Mouse (Mus musculus) heart, embryonic 13.5 days (tissue): ENCODE data around the gene Coro2a. TPM values are rescaled to one million over a fixed set of nuclear protein-coding genes. Genes with fewer than 3 reads are reported as not detected.

Source experiments
- ATAC-seq: fragments of 200-750 bp; cut with Nextera tagmentation; 2 replicates; pipeline ENCODE4 v1.8.0; 2017; ENCODE audit warnings: moderate TSS enrichment; ENCODE audit not compliant: insufficient number of reproducible peaks, low FRiP score, low TSS enrichment; ENCODE audit errors: extremely low read depth
- H3K27ac ChIP-seq: fragments of 300-500 bp; sonication (generic); replicated peaks from 2 replicates; pipeline ENCODE4 v1.5.1; 2015; ENCODE audit warnings: moderate library complexity, mild to moderate bottlenecking, inconsistent platforms
- H3K27me3 ChIP-seq: fragments of 300-500 bp; sonication (generic); replicated peaks from 2 replicates; pipeline ENCODE4 v1.6.1; 2015; ENCODE audit warnings: mild to moderate bottlenecking, inconsistent platforms
- H3K36me3 ChIP-seq: fragments of 300-500 bp; sonication (generic); 2 replicates; pipeline ENCODE4 v1.6.1; 2015; ENCODE audit warnings: mild to moderate bottlenecking, inconsistent platforms
- H3K4me1 ChIP-seq: fragments of 300-500 bp; sonication (generic); 2 replicates; pipeline ENCODE4 v1.6.1; 2015; ENCODE audit warnings: inconsistent platforms
- H3K4me2 ChIP-seq: fragments of 300-500 bp; sonication (generic); 2 replicates; pipeline ENCODE4 v1.6.1; 2015; ENCODE audit warnings: inconsistent platforms, mild to moderate bottlenecking, moderate library complexity
- H3K4me3 ChIP-seq: fragments of 300-500 bp; sonication (generic); 2 replicates; pipeline ENCODE4 v1.5.1; 2015; ENCODE audit warnings: moderate library complexity, mild to moderate bottlenecking, inconsistent platforms
- H3K9ac ChIP-seq: fragments of 300-500 bp; sonication (generic); 2 replicates; pipeline ENCODE4 v1.6.1; 2015; ENCODE audit warnings: inconsistent platforms, mild to moderate bottlenecking, moderate library complexity
- H3K9me3 ChIP-seq: fragments of 300-500 bp; sonication (generic); 2 replicates; pipeline ENCODE4 v1.6.1; 2016; ENCODE audit warnings: inconsistent platforms
- WGBS: fragments of 180-500 bp; shearing (Covaris S2); methylation state at CpG from one replicate; pipeline ENCODE4 v1.1.7; 2015; ENCODE audit warnings: mixed read lengths; 5-methylcytosine and 5-hydroxymethylcytosine counted together
- polyA plus RNA-seq: library from polyadenylated mRNA; unstranded; fragments of >200 nt; fragmentation: Nextera tagmentation; extraction: Ambion mirVana; gene quantifications from 2 replicates; pipeline ENCODE4 v1.2.1, GENCODE M21; 2015

The Coro2a gene
- polyA plus RNA-seq, 1 experiment from 2014 or later, result 0.76 TPM

DNA sequence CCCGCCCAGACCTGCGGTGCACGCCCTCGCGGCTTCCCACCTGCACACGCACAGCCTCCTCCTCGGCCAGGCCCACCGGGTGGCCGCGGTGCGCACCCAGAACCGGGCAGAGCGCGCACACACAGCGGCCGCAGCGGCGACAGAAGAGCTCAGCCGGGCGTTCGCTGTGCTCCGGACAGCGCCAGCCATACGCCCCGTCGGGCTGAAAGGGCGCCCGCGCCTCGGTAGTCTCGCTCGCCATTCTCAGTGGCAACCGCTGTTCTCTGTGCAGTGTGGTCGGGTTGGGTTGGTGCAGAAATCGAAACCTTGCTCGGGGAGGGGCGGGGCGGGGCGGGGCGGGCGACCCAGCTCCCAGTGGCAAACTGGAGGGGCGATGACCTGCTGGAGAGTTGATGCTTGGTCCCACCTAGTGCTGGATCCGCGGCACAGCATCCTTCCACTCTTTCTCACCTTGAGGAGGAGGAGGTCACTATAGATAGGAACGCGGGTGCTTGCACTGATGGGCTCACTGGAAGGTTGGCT, 66.1 kb downstream of the Coro2a start, which contains the start of gene Trim14:
TSS of gene Trim14 (minus strand) at position 302 of the 522 bp plus-strand sequence.
- Histone ChIP-seq H3K4me3 (peak within 1 kb of the TSS; percentile 65), H3K4me1 (peaks cover 24% of the 10 kb centered on the region), H3K9me3 (no peaks in the 10 kb centered on the region), H3K9ac (peak within 1 kb of the TSS; percentile 76), H3K4me2 (peak within 1 kb of the TSS; percentile 91), H3K27me3 (peaks cover 100% of the 10 kb centered on the region), H3K27ac (no peak within 1 kb of the TSS), H3K36me3 (no peaks in the 10 kb centered on the region)
- WGBS, result under 1% methylated on average over 39 of the region's 46 CpGs
- ATAC-seq, result peak; percentile 49

DNA sequence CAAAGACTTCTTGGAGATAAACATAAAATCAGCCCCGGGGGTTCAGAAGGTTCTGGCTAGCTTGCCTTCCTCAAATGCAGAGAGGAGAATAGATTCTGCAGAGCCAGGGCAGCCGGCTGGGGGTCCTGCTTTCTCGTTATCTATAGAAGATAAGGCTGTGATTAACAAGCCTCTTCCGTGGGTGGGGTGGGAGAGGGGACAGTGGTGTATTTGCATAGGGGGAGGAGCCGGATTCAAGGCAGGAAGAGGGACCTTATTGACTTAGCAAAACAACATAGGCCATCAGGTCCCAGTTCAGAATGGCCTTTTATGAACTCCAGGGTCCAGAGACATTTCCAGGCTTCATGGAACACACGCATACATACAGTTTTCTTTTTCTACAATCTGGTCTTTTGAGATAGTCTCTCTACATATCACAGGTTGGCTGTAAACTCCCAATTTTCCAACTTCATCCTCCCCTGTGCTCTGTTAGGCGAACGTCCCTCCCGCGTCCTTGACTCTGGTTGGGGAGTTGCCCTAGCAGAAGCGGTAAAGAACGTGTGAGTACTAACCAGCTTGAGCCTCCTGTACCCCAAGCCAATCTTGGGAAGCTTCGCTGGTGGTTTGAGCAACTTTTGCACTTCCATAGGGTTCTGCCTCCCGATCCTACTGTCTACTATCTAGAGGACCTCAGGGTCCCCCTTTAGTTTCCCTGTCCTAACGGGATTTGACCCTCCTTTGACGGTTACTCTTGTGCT, 66.7 kb downstream of the Coro2a start:
- Histone ChIP-seq H3K4me2 (peak overlapping the region; percentile 91), H3K4me1 (peaks cover 24% of the 10 kb centered on the region), H3K27ac (no peak overlapping the region), H3K9ac (peak overlapping the region; percentile 76), H3K36me3 (no peaks in the 10 kb centered on the region), H3K4me3 (peak overlapping the region; percentile 65), H3K9me3 (no peaks in the 10 kb centered on the region), H3K27me3 (peaks cover 100% of the 10 kb centered on the region)
- no peak for ATAC-seq
- WGBS, result 5% methylated on average over 16 of the region's 16 CpGs

DNA sequence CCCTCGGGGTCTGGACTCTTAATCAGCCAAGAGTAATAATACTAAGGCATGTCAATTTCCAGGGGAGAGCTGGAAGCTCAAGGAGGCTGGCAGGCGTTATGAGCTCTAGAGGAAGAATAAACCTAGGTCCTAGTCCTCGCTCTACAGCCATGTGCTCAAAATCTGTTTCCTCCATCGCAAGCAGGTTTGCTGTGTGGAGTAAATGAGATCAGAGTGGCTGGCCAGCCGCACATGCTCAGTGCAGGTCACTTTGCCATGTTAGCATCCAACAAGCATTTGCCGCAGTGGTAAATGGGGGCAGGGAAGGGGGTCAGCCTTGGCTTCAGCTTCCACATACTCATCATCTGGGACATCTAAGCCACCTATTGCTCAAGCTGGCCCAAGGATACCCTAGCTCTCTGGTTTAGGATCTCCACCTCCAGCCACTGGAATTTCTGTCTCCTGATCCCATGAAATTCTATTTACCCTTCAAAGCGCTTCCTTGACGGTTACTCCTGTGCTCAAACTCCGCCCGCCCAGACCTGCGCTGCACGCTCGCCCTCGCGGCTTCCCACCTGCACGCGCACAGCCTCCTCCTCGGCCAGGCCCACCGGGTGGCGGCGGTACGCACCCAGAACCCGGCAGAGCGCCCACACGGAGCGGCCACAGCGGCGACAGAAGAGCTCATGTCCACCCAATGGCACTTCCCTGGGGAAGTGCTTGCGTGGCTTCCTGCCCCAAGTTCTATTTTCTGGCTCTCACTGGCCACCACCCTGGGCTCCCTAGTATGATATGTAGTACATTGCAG, 67.9 kb downstream of the Coro2a start:
- peak overlapping the region; percentile 65 for H3K4me3 ChIP-seq
- H3K4me2 ChIP-seq, result peak overlapping the region; percentile 91
- H3K27ac ChIP-seq, result no peak overlapping the region
- peaks cover 24% of the 10 kb centered on the region for H3K4me1 ChIP-seq
- H3K9ac ChIP-seq, result peak overlapping the region; percentile 67
- no peak for ATAC-seq
- no peaks in the 10 kb centered on the region for H3K36me3 ChIP-seq
- H3K9me3 ChIP-seq, result no peaks in the 10 kb centered on the region
- WGBS, result 8% methylated on average over 29 of the region's 29 CpGs
- peaks cover 98% of the 10 kb centered on the region for H3K27me3 ChIP-seq

DNA sequence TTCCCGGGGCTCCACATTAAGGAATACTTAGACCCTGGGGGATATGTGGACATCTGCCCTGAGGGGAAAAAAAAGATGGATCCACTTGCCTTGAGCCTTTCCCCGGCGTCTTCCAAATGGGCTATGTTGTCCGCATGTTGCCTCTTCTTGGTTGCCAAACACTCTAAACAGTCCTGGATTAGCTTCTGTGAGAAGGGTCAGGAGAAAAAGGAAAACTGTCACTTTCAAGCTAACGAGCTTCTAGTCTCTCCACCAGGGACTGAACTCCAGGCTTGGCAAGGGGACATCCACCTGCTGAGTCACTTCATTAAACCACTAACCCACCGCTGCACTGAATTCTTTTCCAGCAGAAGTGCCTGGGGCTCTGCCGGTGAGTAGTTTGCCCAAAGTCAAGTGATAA, 69.1 kb downstream of the Coro2a start:
- no peak overlapping the region for H3K9ac ChIP-seq
- H3K27me3 ChIP-seq, result peaks cover 95% of the 10 kb centered on the region
- H3K9me3 ChIP-seq, result no peaks in the 10 kb centered on the region
- no peak overlapping the region for H3K4me3 ChIP-seq
- 69% methylated on average over 7 of the region's 7 CpGs for WGBS
- H3K27ac ChIP-seq, result no peak overlapping the region
- H3K36me3 ChIP-seq, result no peaks in the 10 kb centered on the region
- peaks cover 24% of the 10 kb centered on the region for H3K4me1 ChIP-seq
- no peak overlapping the region for H3K4me2 ChIP-seq
- no peak for ATAC-seq

DNA sequence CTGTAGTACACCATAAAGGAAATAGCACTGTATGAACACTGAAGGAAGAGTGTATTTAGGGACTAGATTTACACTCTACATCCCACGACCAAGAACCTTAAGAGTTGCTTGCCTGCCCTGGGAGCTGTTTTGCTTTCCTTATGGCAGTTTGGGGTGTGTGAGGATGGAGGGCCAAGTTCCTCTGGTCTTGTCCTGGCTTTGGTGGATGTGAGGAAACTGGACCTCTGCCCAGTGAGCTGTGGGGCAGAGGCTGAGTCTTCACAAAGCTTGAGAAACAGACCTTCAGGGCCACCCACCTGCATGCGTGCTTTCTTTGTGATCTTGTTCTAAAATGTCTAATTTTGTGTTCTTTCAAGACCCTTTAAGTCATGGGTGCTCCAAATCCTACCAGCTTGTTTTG, 69.5 kb downstream of the Coro2a start:
- ATAC-seq, result no peak
- H3K9ac ChIP-seq, result no peak overlapping the region
- 70% methylated on average over 2 of the region's 2 CpGs for WGBS
- no peak overlapping the region for H3K4me2 ChIP-seq
- no peaks in the 10 kb centered on the region for H3K9me3 ChIP-seq
- H3K27me3 ChIP-seq, result peaks cover 91% of the 10 kb centered on the region
- H3K27ac ChIP-seq, result no peak overlapping the region
- H3K36me3 ChIP-seq, result no peaks in the 10 kb centered on the region
- H3K4me1 ChIP-seq, result peaks cover 25% of the 10 kb centered on the region
- H3K4me3 ChIP-seq, result no peak overlapping the region

DNA sequence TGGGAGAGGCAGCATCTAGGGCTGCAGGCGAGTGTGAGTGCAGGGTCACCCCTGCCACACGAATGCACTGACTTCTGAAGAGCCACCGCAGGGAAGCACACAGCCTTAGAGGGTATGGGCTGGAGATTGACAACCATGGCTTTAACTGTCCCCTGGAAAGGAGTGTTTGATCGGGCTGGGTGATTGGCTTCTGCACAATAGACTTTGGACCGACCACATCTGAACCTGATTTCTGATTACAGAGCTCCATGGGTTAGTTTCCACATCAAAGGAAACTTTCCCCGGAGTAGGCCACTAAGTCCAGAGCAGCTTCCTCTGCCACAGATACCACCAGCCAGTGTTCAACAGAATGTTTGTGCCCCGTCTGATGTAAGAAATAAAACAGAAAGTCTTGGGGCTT, 72.3 kb downstream of the Coro2a start:
- no peak for ATAC-seq
- Histone ChIP-seq H3K4me3 (no peak overlapping the region), H3K9me3 (no peaks in the 10 kb centered on the region), H3K27me3 (peaks cover 79% of the 10 kb centered on the region), H3K4me2 (no peak overlapping the region), H3K36me3 (no peaks in the 10 kb centered on the region), H3K4me1 (peaks cover 13% of the 10 kb centered on the region), H3K27ac (no peak overlapping the region), H3K9ac (no peak overlapping the region)
- 58% methylated on average over 7 of the region's 7 CpGs for whole genome bisulfite sequencing

DNA sequence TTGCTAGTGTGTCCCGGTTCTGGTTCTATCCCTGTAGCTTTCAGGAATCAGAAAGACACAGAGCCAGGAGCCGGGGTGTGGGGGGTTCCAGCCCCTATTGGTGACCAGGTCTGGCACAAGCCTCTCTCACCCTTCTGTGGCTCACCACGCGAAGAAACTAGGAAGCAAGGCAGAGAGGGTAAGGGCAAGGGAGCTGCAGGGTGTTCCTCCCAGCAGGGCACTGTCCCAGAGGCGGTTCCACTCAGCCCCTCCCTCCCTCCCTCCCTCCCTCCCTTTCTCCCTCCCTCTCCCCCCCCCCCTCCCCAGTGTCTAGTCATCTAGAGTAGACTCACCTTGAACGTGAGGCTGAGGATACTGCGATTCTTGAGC, 74.5 kb downstream of the Coro2a start:
- ATAC-seq, result peak; percentile 67
- Histone ChIP-seq H3K4me2 (peak overlapping the region; percentile 82), H3K27me3 (peaks cover 78% of the 10 kb centered on the region), H3K9ac (peak overlapping the region; percentile 81), H3K36me3 (no peaks in the 10 kb centered on the region), H3K4me3 (peak overlapping the region; percentile 50), H3K4me1 (peaks cover 6% of the 10 kb centered on the region), H3K9me3 (no peaks in the 10 kb centered on the region), H3K27ac (peak overlapping the region; percentile 45; the same call in 1 of the 2 replicates)
- WGBS, result 1% methylated on average over 7 of the region's 7 CpGs

DNA sequence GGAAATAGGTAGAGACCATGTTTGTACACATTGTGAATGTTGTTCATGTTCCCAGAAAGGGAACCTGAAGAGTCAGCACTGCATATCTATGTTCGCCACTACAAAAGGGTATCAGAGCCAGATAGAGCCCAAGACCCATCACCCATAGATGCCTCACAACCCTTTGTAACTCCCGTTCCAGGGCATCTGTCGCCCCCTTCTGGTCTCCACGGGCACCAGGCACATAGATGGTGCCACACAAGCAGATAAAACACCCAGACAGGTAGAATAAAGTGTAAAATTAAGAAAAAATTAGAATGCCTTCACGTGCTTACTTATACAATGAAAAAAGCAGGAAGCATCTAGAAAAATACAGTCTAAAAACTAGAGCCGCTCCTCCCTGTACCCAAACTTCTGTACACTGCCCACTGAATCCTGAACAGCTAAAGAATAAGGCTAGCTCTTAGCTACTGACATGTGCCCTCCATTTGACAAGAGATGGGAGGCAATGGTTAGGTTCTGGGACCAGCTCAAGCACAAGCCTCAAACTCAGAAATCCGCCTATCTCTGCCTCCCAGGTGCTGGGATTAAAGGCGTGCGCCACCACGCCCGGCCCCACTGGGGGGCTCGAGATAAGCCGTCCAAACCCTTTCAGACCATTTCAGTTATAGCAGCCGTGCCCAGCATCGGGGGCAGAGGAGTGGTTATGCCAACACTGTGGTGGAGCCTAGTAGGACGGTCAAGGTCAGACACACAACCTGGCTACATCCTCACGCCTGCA, 75.0 kb downstream of the Coro2a start:
- Histone ChIP-seq H3K27ac (peak overlapping the region; percentile 45; the same call in 1 of the 2 replicates), H3K9ac (peak overlapping the region; percentile 81), H3K9me3 (no peaks in the 10 kb centered on the region), H3K36me3 (no peaks in the 10 kb centered on the region), H3K27me3 (peaks cover 78% of the 10 kb centered on the region), H3K4me2 (peak overlapping the region; percentile 82), H3K4me1 (peaks cover 6% of the 10 kb centered on the region), H3K4me3 (peak overlapping the region; percentile 50)
- ATAC-seq, result peak; percentile 55
- WGBS, result 18% methylated on average over 17 of the region's 17 CpGs

DNA sequence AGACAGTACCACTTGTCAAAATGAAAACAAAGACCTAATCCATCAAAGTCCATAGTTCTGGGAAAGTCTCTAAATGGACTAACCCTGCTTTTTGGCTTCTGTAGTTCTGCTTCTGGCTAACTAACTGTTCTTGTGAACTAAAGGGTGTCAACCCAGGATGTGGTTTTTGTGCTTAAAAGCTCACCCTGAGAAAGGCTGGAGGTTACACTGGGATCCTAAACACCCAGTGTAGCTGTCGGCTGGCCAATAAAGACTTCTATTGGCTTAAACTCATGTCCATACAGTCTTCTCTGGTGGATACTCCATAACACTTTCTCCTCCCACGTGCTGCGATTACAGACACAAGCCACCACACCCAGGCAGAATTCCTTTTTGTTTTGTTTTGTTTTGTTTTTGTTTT, 75.8 kb downstream of the Coro2a start:
- H3K9me3 ChIP-seq, result 0 out of 2 replicates have a peak, but pooled peaks cover 4% of the 10 kb centered on the region
- H3K36me3 ChIP-seq, result no peaks in the 10 kb centered on the region
- H3K27ac ChIP-seq, result no peak overlapping the region
- WGBS, result 76% methylated on average over 3 of the region's 3 CpGs
- H3K4me2 ChIP-seq, result no peak overlapping the region
- no peak for ATAC-seq
- H3K27me3 ChIP-seq, result peaks cover 73% of the 10 kb centered on the region
- H3K4me1 ChIP-seq, result peaks cover 9% of the 10 kb centered on the region
- H3K4me3 ChIP-seq, result no peak overlapping the region
- H3K9ac ChIP-seq, result no peak overlapping the region

DNA sequence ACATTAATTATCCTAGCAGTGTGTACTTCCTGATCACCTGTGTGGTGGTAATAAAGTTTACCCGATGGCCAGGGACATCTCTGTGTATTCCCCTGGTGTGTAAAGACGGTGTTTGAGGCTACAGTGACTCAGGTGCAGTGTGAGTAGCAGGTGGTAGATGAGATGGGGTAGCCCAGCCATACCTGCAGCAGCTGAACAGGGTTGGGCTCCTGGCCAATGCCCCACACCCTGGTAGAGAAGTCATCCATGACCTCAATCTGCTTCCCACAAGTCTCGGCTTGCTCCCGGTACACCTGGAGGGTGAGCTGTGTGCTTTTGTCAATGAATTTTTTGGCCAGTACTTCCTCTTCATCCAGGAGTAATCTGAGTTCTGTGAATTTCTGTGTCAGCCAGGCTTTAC, 78.7 kb downstream of the Coro2a start:
- Histone ChIP-seq H3K9me3 (0 out of 2 replicates have a peak, but pooled peaks cover 5% of the 10 kb centered on the region), H3K4me1 (peaks cover 26% of the 10 kb centered on the region), H3K36me3 (no peaks in the 10 kb centered on the region), H3K4me2 (no peak overlapping the region), H3K4me3 (no peak overlapping the region), H3K27ac (no peak overlapping the region), H3K27me3 (peaks cover 58% of the 10 kb centered on the region), H3K9ac (no peak overlapping the region)
- WGBS, result 75% methylated on average over 4 of the region's 4 CpGs
- ATAC-seq, result no peak

DNA sequence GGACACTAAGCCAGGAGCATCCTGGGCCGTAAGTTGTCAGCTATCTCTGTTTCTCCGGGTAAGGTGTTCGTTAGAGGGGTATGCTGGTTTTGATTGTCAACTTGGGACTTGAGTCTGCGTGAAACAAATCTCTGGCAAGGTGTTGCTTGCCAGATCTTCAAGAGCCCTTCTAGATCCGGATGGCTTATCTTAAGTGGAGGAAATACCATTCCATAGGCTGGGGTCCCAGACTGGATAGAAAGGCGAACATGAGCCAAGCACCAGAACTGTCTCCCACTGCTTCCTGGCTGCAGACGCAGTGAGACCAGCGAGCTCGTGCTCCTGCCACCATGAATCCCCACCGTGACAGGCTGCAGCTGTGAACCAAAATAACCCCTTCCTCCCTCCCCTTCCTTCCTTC, 80.5 kb downstream of the Coro2a start:
- 36% methylated on average over 10 of the region's 10 CpGs for WGBS
- ATAC-seq, result no peak
- H3K27me3 ChIP-seq, result peaks cover 52% of the 10 kb centered on the region
- no peak overlapping the region for H3K9ac ChIP-seq
- no peak overlapping the region for H3K4me3 ChIP-seq
- no peak overlapping the region for H3K4me2 ChIP-seq
- no peak overlapping the region for H3K27ac ChIP-seq
- H3K4me1 ChIP-seq, result peaks cover 20% of the 10 kb centered on the region
- 0 out of 2 replicates have a peak, but pooled peaks cover 5% of the 10 kb centered on the region for H3K9me3 ChIP-seq
- H3K36me3 ChIP-seq, result no peaks in the 10 kb centered on the region
